Mouse (Mus musculus): ENCODE data around the gene Fam214a. TPM values are rescaled to one million over a fixed set of nuclear protein-coding genes. Genes with fewer than 3 reads are reported as not detected.

The Fam214a gene
- polyA plus RNA-seq, 1 experiment from 2014 or later: 30.6 TPM

GRCm38 (mm10) chr9:74961073-74961575 is 8.4 kb downstream of the Fam214a start:
- peak overlapping the region; percentile 45; the same call in 1 of the 2 replicates for H3K9ac ChIP-seq (ENCODE audit: low read length)
- H3K36me3 ChIP-seq (ENCODE audit: control insufficient read depth, insufficient read depth, low read length): 0 out of 2 replicates have a peak, but pooled peaks cover 6% of the 10 kb centered on the region
- peak overlapping the region; percentile 61 for H3K27ac ChIP-seq (ENCODE audit: low read depth, low read length)
- H3K27me3 ChIP-seq (replicated peaks; ENCODE audit: control insufficient read depth, insufficient read depth, low read length): no peaks in the 10 kb centered on the region
- H3K4me2 ChIP-seq (ENCODE audit: low read length): peak overlapping the region; percentile 31
- 1% methylated on average over 14 of the region's 14 CpGs for WGBS
- DNase-seq (ENCODE audit: low spot score): peak; percentile 73
- no peak overlapping the region for H3K4me3 ChIP-seq (ENCODE audit: low read depth, low read length)
- peaks cover 11% of the 10 kb centered on the region for H3K4me1 ChIP-seq (ENCODE audit: control insufficient read depth, insufficient read depth, low read length)
- peak; percentile 82 for ATAC-seq
- H3K9me3 ChIP-seq (replicated peaks; ENCODE audit: control insufficient read depth, low read length): no peaks in the 10 kb centered on the region

GRCm38 (mm10) chr9:74963953-74964352 is 11.3 kb downstream of the Fam214a start:
- no peak overlapping the region for H3K4me3 ChIP-seq (ENCODE audit: low read depth, low read length)
- H3K4me1 ChIP-seq (ENCODE audit: control insufficient read depth, insufficient read depth, low read length): peaks cover 11% of the 10 kb centered on the region
- DNase-seq (ENCODE audit: low spot score): no peak
- no peak overlapping the region for H3K27ac ChIP-seq (ENCODE audit: low read depth, low read length)
- no peaks in the 10 kb centered on the region for H3K27me3 ChIP-seq (replicated peaks; ENCODE audit: control insufficient read depth, insufficient read depth, low read length)
- H3K9me3 ChIP-seq (replicated peaks; ENCODE audit: control insufficient read depth, low read length): no peaks in the 10 kb centered on the region
- WGBS: 81% methylated on average over 2 of the region's 2 CpGs
- H3K4me2 ChIP-seq (ENCODE audit: low read length): no peak overlapping the region
- no peak for ATAC-seq
- 0 out of 2 replicates have a peak, but pooled peaks cover 3% of the 10 kb centered on the region for H3K36me3 ChIP-seq (ENCODE audit: control insufficient read depth, insufficient read depth, low read length)
- no peak overlapping the region for H3K9ac ChIP-seq (ENCODE audit: low read length)

GRCm38 (mm10) chr9:74964866-74965384 is 12.2 kb downstream of the Fam214a start:
- WGBS: 89% methylated on average over 10 of the region's 10 CpGs
- no peaks in the 10 kb centered on the region for H3K9me3 ChIP-seq (replicated peaks; ENCODE audit: control insufficient read depth, low read length)

GRCm38 (mm10) chr9:74966200-74966599 is 13.5 kb downstream of the Fam214a start:
- Histone ChIP-seq H3K27ac (ENCODE audit: low read depth, low read length) (no peak overlapping the region), H3K27me3 (replicated peaks; ENCODE audit: control insufficient read depth, insufficient read depth, low read length) (no peaks in the 10 kb centered on the region), H3K4me3 (ENCODE audit: low read depth, low read length) (no peak overlapping the region), H3K9me3 (replicated peaks; ENCODE audit: control insufficient read depth, low read length) (no peaks in the 10 kb centered on the region), H3K4me1 (ENCODE audit: control insufficient read depth, insufficient read depth, low read length) (peaks cover 3% of the 10 kb centered on the region; the same call in 1 of the 2 replicates), H3K4me2 (ENCODE audit: low read length) (no peak overlapping the region), H3K9ac (ENCODE audit: low read length) (no peak overlapping the region), H3K36me3 (ENCODE audit: control insufficient read depth, insufficient read depth, low read length) (0 out of 2 replicates have a peak, but pooled peaks cover 3% of the 10 kb centered on the region)
- 84% methylated on average over 4 of the region's 4 CpGs for WGBS
- DNase-seq (ENCODE audit: low spot score): no peak
- ATAC-seq: no peak

More at GRCm38 (mm10) chr9:74964866-74965384, 12.2 kb downstream of the Fam214a start:
- no peak for DNase-seq (ENCODE audit: low spot score)
- no peak for ATAC-seq
- no peak overlapping the region for H3K4me3 ChIP-seq (ENCODE audit: low read depth, low read length)
- no peak overlapping the region for H3K9ac ChIP-seq (ENCODE audit: low read length)
- 0 out of 2 replicates have a peak, but pooled peaks cover 3% of the 10 kb centered on the region for H3K36me3 ChIP-seq (ENCODE audit: control insufficient read depth, insufficient read depth, low read length)
- H3K4me2 ChIP-seq (ENCODE audit: low read length): no peak overlapping the region
- peaks cover 11% of the 10 kb centered on the region for H3K4me1 ChIP-seq (ENCODE audit: control insufficient read depth, insufficient read depth, low read length)
- H3K27ac ChIP-seq (ENCODE audit: low read depth, low read length): no peak overlapping the region
- no peaks in the 10 kb centered on the region for H3K27me3 ChIP-seq (replicated peaks; ENCODE audit: control insufficient read depth, insufficient read depth, low read length)

- Histone ChIP-seq H3K4me3 (ENCODE audit: low read depth, low read length) (no peak overlapping the region), H3K9me3 (replicated peaks; ENCODE audit: control insufficient read depth, low read length) (no peaks in the 10 kb centered on the region), H3K9ac (ENCODE audit: low read length) (no peak overlapping the region), H3K4me1 (ENCODE audit: control insufficient read depth, insufficient read depth, low read length) (no peaks in the 10 kb centered on the region), H3K27me3 (replicated peaks; ENCODE audit: control insufficient read depth, insufficient read depth, low read length) (no peaks in the 10 kb centered on the region), H3K4me2 (ENCODE audit: low read length) (no peak overlapping the region), H3K27ac (ENCODE audit: low read depth, low read length) (no peak overlapping the region), H3K36me3 (ENCODE audit: control insufficient read depth, insufficient read depth, low read length) (0 out of 2 replicates have a peak, but pooled peaks cover 3% of the 10 kb centered on the region)
- WGBS: 92% methylated on average over 8 of the region's 8 CpGs
- DNase-seq (ENCODE audit: low spot score): no peak
- ATAC-seq: no peak
These were observed 16.2 kb downstream of the Fam214a start for GRCm38 (mm10) chr9:74968647-74969428.

- peaks cover 14% of the 10 kb centered on the region for H3K4me1 ChIP-seq (ENCODE audit: control insufficient read depth, insufficient read depth, low read length)
- no peak overlapping the region for H3K4me3 ChIP-seq (ENCODE audit: low read depth, low read length)
- H3K9ac ChIP-seq (ENCODE audit: low read length): no peak overlapping the region
- no peak overlapping the region for H3K27ac ChIP-seq (ENCODE audit: low read depth, low read length)
- H3K27me3 ChIP-seq (replicated peaks; ENCODE audit: control insufficient read depth, insufficient read depth, low read length): no peaks in the 10 kb centered on the region
- no peaks in the 10 kb centered on the region for H3K9me3 ChIP-seq (replicated peaks; ENCODE audit: control insufficient read depth, low read length)
- WGBS: 89% methylated on average over 1 of the region's 1 CpGs
- no peak overlapping the region for H3K4me2 ChIP-seq (ENCODE audit: low read length)
- 0 out of 2 replicates have a peak, but pooled peaks cover 3% of the 10 kb centered on the region for H3K36me3 ChIP-seq (ENCODE audit: control insufficient read depth, insufficient read depth, low read length)
- no peak for ATAC-seq
- DNase-seq (ENCODE audit: low spot score): no peak
These were observed 17.9 kb downstream of the Fam214a start for GRCm38 (mm10) chr9:74970591-74970990.

GRCm38 (mm10) chr9:74971191-74971976 is 18.7 kb downstream of the Fam214a start:
- Histone ChIP-seq H3K9ac (ENCODE audit: low read length) (no peak overlapping the region), H3K4me1 (ENCODE audit: control insufficient read depth, insufficient read depth, low read length) (peaks cover 15% of the 10 kb centered on the region), H3K4me3 (ENCODE audit: low read depth, low read length) (no peak overlapping the region), H3K9me3 (replicated peaks; ENCODE audit: control insufficient read depth, low read length) (no peaks in the 10 kb centered on the region), H3K27me3 (replicated peaks; ENCODE audit: control insufficient read depth, insufficient read depth, low read length) (no peaks in the 10 kb centered on the region), H3K27ac (ENCODE audit: low read depth, low read length) (no peak overlapping the region), H3K36me3 (ENCODE audit: control insufficient read depth, insufficient read depth, low read length) (no peaks in the 10 kb centered on the region), H3K4me2 (ENCODE audit: low read length) (no peak overlapping the region)
- 90% methylated on average over 12 of the region's 12 CpGs for WGBS
- ATAC-seq (no peak), DNase-seq (ENCODE audit: low spot score) (no peak)

GRCm38 (mm10) chr9:74972736-74973135 is 20.1 kb downstream of the Fam214a start:
- Histone ChIP-seq H3K27ac (ENCODE audit: low read depth, low read length) (no peak overlapping the region), H3K4me2 (ENCODE audit: low read length) (no peak overlapping the region), H3K4me3 (ENCODE audit: low read depth, low read length) (no peak overlapping the region), H3K27me3 (replicated peaks; ENCODE audit: control insufficient read depth, insufficient read depth, low read length) (no peaks in the 10 kb centered on the region), H3K9me3 (replicated peaks; ENCODE audit: control insufficient read depth, low read length) (no peaks in the 10 kb centered on the region), H3K36me3 (ENCODE audit: control insufficient read depth, insufficient read depth, low read length) (no peaks in the 10 kb centered on the region), H3K9ac (ENCODE audit: low read length) (no peak overlapping the region), H3K4me1 (ENCODE audit: control insufficient read depth, insufficient read depth, low read length) (peaks cover 26% of the 10 kb centered on the region)
- no peak for ATAC-seq
- DNase-seq (ENCODE audit: low spot score): no peak
- 87% methylated on average over 5 of the region's 5 CpGs for WGBS
